Mouse (Mus musculus) large intestine, adult 2 months (tissue): ENCODE data around the gene Elp5. TPM values are rescaled to one million over a fixed set of nuclear protein-coding genes. Genes with fewer than 3 reads are reported as not detected.
"Not testable (repeated sequence)": the region's sequence is repeated elsewhere in the genome, so short reads cannot be mapped to it uniquely, and the experiment has no call there.

ENCODE experiments used
- DNase-seq: peaks from one replicate; pipeline ENCODE4 v3.0.0-alpha.2; 2012; ENCODE audit warnings: low read depth, low spot score
- WGBS: fragments of 180-500 bp; shearing (Covaris S2); methylation state at CpG from one replicate; pipeline ENCODE4 v1.1.7; 2018; 5-methylcytosine and 5-hydroxymethylcytosine counted together
- polyA plus RNA-seq: library from polyadenylated mRNA; depleted of rRNA; stranded (reverse); fragments of >200 nt; gene quantifications from 2 replicates; pipeline ENCODE4 v1.2.3, GENCODE M21; 2012

Gene Elp5
- polyA plus RNA-seq, 1 experiment, result 78.1 TPM

DNA sequence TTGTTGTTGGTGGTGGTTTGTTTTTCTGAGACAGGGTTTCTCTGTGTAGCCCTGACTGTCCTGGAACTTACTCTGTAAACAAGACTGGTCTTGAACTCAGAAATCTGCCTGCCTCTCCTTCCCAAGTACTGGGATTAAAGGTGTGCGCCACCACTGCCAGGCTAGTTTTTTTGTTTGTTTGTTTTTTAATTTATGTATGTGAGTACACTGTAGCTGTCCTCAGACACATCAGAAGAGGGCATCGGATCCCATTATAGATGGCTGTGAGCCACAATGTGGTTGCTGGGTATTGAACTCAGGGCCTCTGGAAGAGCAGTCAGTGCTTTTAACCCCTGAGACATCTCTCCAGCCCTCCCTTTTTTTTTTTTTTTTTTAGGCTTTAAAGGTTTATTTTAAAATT, 33.9 kb upstream of the Elp5 start:
- DNase-seq, result not testable (repeated sequence)
- WGBS, result 80% methylated on average over 2 of the region's 2 CpGs

DNA sequence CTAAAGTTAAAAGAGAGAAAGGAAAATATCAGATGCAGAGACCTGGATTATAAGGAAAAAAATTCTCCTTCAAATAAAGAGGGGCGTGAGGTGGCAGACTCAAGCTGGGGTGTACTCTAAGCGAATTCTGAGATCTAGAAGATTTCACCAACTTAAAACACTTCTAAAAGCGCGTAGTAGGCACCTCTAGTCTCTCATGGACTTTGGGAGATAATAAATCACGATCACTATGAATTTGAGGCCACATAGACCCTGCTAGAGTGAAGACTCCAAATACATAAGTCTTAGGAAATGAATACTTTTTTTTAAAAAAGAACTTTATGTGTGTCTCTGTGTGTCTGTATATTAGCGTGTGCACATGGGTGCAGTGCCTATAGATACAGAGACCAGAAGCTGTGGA, 33.4 kb upstream of the Elp5 start:
- DNase-seq, result no peak
- 61% methylated on average over 6 of the region's 6 CpGs for WGBS

DNA sequence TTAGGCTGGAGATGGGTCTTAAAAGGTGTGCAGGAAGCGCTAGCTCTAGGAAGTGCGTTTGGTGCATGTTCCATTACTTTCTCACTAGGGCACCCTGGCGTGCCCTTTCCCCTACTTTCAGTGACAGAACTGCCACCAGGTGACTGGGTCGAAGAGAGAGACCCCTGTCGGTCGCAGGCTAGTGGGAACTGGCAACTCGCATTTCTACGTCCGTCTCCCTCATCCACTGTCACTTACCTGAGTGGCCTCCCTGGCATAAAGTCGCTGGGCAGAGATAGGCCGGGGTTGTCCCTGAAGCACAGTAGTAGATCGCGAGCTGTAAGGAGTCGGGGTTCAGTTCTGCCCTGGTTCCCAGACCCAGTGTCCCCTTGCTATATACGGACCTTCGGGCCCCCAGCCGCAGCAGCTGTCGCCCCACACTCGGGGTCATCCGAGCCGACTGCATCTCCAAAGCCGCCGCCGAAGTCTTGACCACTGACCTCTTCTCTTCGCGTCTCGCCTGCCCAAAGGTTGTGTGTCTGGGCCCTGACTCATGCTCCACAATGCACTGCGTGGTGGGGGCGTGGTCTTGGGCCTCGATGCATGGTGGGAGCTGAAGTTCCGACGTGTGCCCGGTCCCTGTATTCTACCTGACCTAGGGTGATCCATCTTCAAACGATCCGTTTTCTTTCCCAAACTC, 32.7 kb upstream of the Elp5 start, which contains the start of gene Acadvl:
Acadvl (minus strand) TSS at position 532 of the 679 bp plus-strand sequence.
- WGBS, result under 1% methylated on average over 35 of the region's 35 CpGs

GRCm38 (mm10) chr11:70014051-70014450, 31.7 kb upstream of the Elp5 start:
- 68% methylated on average over 5 of the region's 5 CpGs for WGBS

More for the DNA sequence above, 32.7 kb upstream of the Elp5 start, which contains the start of gene Acadvl:
- no peak for DNase-seq

GRCm38 (mm10) chr11:70013408-70013807, 31.1 kb upstream of the Elp5 start:
- no peak for DNase-seq
- WGBS, result 93% methylated on average over 3 of the region's 3 CpGs

More at GRCm38 (mm10) chr11:70014051-70014450, 31.7 kb upstream of the Elp5 start:
- DNase-seq, result no peak

DNA sequence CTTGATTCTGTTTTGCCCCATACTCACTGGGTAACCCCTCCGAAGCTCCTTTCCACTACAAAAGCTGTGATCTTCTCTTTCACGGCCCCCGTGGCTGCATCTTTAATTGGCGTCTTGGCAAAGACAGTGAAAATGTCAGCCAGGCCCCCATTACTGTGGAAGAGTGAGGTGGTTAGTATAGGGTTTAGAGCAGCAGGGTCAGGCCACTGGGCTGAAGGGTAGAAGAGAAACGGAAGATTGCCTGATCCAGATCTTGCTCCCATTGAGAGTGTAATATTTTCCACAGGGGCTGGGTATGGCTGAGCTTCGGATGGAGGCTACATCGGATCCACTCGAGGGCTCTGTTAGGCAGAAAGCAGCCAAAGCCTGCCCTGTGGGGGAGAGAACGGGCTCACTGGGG, 30.6 kb upstream of the Elp5 start:
- WGBS, result 84% methylated on average over 9 of the region's 9 CpGs
- no peak for DNase-seq

DNA sequence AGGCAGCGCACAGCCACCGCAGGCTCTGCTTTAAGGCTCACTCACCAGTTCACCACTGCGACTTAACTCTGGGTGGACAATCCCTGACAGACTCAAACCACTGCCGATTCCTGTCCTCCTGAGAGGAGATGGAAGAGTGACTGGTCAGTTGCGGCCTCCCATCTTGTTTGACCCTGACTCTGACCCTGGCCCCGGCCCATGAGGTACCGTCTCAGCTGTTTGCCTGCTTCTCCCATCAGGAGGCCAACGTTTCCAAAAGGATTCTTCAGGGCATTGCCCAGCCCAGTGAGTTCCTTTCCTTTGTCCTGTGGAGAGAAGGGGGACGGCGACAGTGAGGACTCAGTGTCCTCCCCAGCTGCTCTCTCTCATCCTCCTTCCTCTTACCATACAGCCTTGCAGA, 28.6 kb upstream of the Elp5 start:
- 89% methylated on average over 10 of the region's 10 CpGs for WGBS
- DNase-seq, result no peak

GRCm38 (mm10) chr11:70010548-70010947, 28.2 kb upstream of the Elp5 start:
- DNase-seq, result no peak
- 82% methylated on average over 12 of the region's 12 CpGs for WGBS

DNA sequence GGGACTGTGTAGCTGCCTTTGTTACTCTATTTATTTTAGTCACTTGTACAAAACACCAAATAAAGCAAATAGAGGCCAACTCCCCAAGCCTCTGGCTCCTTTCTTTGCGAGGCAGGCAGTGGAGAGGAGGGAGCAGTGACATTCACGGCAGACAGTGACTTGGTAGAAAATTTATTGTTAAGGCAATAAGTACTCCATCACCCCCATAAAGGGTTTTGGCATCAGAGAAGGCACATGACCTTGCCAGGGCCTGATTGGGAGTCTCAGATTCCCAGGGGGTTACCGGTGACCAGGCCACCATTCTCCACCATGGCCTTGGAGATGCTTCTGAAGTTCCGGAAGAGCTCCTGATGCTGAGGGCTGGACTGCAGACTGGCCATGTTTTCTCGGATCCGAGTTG, 27.7 kb upstream of the Elp5 start:
- no peak for DNase-seq
- WGBS, result 84% methylated on average over 6 of the region's 6 CpGs

DNA sequence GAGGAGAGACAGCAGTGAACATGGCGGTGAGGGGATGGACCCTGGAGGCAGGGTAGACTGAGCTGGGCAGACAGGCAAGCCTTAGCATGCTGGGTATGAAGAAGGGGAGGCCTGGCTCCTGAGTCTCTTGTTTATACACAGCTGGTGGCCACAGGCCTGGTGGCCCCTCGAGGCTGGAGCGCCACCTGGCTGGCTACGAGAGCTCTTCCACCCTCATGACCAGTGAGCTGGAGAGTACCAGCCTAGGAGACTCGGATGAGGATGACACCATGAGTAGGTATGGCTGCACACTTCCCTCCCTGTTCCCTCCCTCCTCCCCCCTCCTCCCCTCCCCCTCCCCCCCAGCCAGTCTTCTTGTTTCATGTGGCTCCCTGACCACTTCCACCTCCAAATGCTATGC, 23.2 kb upstream of the Elp5 start:
- 56% methylated on average over 5 of the region's 5 CpGs for WGBS

DNA sequence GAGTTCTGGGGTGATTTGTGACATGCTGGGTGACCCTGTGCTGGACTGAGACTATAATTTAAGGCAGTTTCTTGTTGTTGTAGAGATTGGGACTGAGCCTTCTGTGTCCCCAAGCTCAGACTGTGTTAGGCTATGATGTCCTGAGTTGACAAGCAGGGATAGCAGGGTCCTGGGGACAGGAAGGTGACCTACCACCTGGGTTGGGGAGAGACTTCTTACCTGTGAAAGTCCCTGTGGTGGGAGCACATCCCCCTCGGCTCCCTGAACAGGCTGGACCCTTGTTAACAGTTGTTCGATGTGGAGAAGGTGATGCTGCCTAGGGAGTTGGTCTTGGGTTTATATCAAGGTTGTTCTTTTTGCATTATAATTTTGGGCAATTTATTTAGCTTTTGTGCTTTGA, 20.2 kb upstream of the Elp5 start:
- no peak for DNase-seq
- 94% methylated on average over 2 of the region's 2 CpGs for WGBS

More for the DNA sequence above, 23.2 kb upstream of the Elp5 start:
- DNase-seq, result no peak

DNA sequence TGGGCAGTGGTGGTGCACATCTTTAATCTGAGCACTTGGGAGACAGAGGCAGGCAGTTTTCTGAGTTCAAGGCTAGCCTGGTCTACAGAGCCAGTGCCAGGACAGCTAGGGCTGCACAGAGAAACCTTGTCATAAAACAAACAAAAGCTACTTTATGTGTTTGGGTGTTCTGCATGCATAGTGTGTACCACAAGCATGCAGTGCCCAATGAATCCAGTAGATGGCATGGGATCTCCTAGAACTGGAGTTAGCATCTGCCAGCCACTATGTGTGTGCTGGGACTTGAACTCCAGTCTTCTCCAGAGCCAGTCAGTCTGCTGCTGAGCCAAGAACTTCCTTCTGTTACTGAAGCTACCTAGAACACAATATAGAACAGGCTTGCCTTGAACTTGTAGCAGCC, 19.5 kb upstream of the Elp5 start:
- no peak for DNase-seq

DNA sequence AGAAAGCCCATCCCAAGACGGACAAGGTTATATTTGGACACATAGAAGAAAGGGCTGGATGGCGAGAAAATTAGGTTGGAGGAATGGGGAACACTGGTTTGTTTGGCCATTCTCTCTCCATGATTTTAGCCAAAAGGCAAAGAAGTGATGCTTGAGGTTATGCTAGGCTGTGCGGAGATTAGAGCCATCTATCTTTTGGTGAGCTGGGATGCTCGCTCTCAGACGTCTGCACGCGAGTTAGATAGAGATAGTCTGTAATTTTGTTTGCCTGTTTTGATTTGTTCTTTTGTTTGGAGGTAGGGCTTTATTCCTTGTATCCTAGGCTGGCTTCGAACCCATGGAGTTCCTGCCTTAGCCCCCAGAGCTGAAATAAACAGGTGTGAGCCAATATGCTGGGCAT, 18.8 kb upstream of the Elp5 start:
- WGBS, result 13% methylated on average over 8 of the region's 8 CpGs
- DNase-seq, result no peak

DNA sequence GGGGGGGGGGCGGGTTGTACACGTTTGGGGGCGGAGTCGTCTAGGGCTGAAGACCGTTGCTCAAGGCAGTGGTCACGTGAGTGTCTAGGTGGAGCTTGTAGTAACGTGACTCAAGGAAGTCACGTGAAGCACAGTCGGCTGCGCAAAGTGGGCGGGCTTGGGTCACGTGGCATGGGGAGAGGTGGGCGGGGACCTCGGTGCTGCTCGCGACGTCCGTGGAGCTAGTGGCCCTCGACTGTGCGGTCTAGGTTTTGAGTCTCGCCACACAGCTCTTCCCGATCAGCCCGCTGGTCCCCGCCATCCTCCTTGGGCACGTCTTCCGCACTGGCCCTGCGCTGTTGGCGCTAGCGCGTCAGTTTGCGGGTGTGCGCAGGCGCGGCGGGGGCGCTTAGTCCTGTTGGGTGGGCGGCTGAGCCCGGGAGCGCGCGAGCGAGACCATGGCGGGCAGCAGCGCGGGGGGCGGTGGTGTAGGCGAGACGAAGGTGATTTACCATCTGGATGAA, 18.1 kb upstream of the Elp5 start, which contains the start of gene Dvl2:
Dvl2 (plus strand) TSS at position 200 of the 503 bp plus-strand sequence.
- DNase-seq, result no peak
- under 1% methylated on average over 48 of the region's 48 CpGs for WGBS

- DNase-seq, result no peak
- WGBS, result 57% methylated on average over 8 of the region's 8 CpGs
Observed at GRCm38 (mm10) chr11:69999666-70000065, 17.3 kb upstream of the Elp5 start.

GRCm38 (mm10) chr11:69998567-69999491, 16.5 kb upstream of the Elp5 start:
- DNase-seq, result no peak
- 92% methylated on average over 27 of the region's 27 CpGs for WGBS

DNA sequence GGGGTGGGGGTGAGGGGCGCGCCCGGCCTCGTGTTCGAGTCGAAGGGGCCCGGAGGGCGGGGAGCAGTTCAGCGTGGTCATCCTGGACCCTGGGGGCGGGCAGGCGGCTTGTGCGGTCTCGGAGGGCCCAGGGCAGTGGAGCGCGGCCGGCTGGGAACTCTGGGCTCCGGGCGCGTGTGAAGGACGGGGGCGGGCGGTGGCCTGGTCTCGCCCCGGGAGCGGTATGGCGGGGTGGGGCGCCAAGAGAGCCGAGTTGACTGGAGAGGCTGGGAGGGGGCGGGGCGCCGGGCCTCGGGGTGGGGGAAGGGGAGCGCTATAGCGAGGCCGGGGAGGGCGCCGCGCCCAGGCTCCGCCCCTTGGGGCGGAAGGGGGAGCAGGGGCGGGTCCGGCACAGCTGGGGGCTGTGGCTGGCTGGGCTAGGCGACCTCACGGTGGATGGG, 14.8 kb upstream of the Elp5 start:
- WGBS, result 2% methylated on average over 41 of the region's 44 CpGs
- DNase-seq, result no peak

GRCm38 (mm10) chr11:69996161-69997061, 14.1 kb upstream of the Elp5 start:
- DNase-seq, result no peak
- WGBS, result 1% methylated on average over 65 of the region's 66 CpGs

DNA sequence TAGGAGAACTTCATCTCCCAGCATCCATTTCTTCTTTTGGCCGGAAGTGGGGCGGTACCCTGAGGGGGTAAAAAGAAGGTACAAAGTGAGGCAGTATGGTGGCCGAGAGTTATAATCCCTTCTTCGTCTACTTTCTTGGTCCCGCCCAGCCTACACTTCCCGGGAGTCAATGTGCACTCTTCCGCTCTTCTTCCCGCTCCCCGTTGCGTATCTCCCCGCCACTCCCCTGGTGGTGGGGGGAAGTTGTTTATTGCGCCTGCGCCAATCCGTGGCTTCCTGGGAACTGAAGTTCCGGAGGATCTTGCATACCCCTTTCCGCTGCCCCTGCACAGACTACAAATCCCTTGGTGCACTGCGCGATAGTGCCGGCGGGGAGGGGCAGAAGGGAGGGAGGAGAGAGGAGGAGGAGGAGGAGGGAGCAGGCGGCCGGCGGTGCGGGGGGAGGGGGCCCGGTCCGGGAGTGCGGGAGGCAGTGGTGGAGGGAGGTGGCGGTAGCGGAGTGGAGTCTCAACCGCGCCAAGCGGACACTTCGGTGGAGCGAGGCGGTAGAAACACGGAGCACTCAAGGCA, 13.2 kb upstream of the Elp5 start, which contains the start of gene Phf23:
Phf23 (plus strand) TSS at position 387 of the 570 bp plus-strand sequence.
- under 1% methylated on average over 36 of the region's 36 CpGs for WGBS
- peak; percentile 96 for DNase-seq
